In genomic region chr2:46913496-46913895, GRCm38 (mm10) we compare ENCODE assay signal across 27 mouse cellular contexts.
A peak's percentile ranks its signal among the peaks of the same experiment; 100 is the strongest.
DNase-seq lines count a peak whose midpoint lies in the region; ATAC-seq and TF ChIP-seq lines count a peak whose summit lies in the region.
"Had no signal": no experiment of that assay in that cellular context is flagged by ENCODE, and none has a peak within 500 bp of the region (broad histone marks: within the 10 kb centered on the region; RNA-seq: fewer than 3 reads in every experiment).

No protein-coding gene starts in this region.

- no peaks in the 10 kb centered on the region for H3K9me3 ChIP-seq in lung, embryonic 14.5 days (ENCODE audit: low read depth, low read length)
- H3K9me3 ChIP-seq in neural tube, embryonic 11.5 days (ENCODE audit: control insufficient read depth, low read length) = no peaks in the 10 kb centered on the region
- no peaks in the 10 kb centered on the region for H3K9me3 ChIP-seq in neural tube, embryonic 15.5 days (replicated peaks)
- H3K9me3 ChIP-seq: embryonic facial prominence, embryonic 12.5 days; forebrain, embryonic 13.5 days; heart, embryonic 15.5 days; liver, embryonic 13.5 days had no signal

- no peak overlapping the region for H3K4me3 ChIP-seq in lung, embryonic 14.5 days (ENCODE audit: low read depth, low read length)
- no peak overlapping the region for H3K4me3 ChIP-seq in neural tube, embryonic 11.5 days (ENCODE audit: low read depth, low read length)
- H3K4me3 ChIP-seq in neural tube, embryonic 15.5 days (replicated peaks) = no peak overlapping the region
- H3K4me3 ChIP-seq: embryonic facial prominence, embryonic 12.5 days; erythroblast, embryonic 14.5 days; forebrain, embryonic 13.5 days; heart, embryonic 15.5 days; left cerebral cortex, adult 2 months; liver, embryonic 13.5 days had no signal

- TF ChIP-seq CTCF in lung, embryonic 14.5 days (IDR thresholded peaks at IDR 0.05; ENCODE audit: low read depth) = no peak

- no peaks in the 10 kb centered on the region for H3K4me1 ChIP-seq in lung, embryonic 14.5 days (ENCODE audit: insufficient read depth)
- H3K4me1 ChIP-seq in neural tube, embryonic 11.5 days (ENCODE audit: control insufficient read depth, insufficient read depth, low read length) = no peaks in the 10 kb centered on the region
- H3K4me1 ChIP-seq in neural tube, embryonic 15.5 days = no peaks in the 10 kb centered on the region
- H3K4me1 ChIP-seq: embryonic facial prominence, embryonic 12.5 days; forebrain, embryonic 13.5 days; heart, embryonic 15.5 days; liver, embryonic 13.5 days had no signal

- ATAC-seq in lung, embryonic 14.5 days (ENCODE audit: insufficient read depth) = no peak
- peak; percentile 57; the same call in 1 of the 2 replicates for ATAC-seq in neural tube, embryonic 11.5 days (ENCODE audit: insufficient read depth, low FRiP score, low TSS enrichment)
- ATAC-seq in neural tube, embryonic 15.5 days (ENCODE audit: low FRiP score) = no peak
- ATAC-seq: CD4-positive, CD25-positive, alpha-beta regulatory T cell, adult 4 months; forebrain, embryonic 13.5 days; inflammation-experienced regulatory T-cells, adult 6 months had no signal

- peak; percentile 0 for DNase-seq in embryo, embryonic 11.5 days (ENCODE audit: low read depth, low spot score)
- no peak for DNase-seq in embryo, embryonic 10.5 days (ENCODE audit: low spot score)
- peak; percentile 11 for DNase-seq in lung, embryonic 14.5 days
- no peak for DNase-seq in lung, postnatal 10 days
- peak; percentile 19 for DNase-seq in neural tube, embryonic 11.5 days (ENCODE audit: low spot score)
- peak; percentile 22 for DNase-seq in retina, embryonic 14.5 days (ENCODE audit: low spot score)
- no peak for DNase-seq in T-cell, adult 2 months (ENCODE audit: low spot score)
- DNase-seq: adrenal gland, postnatal 25 days; cerebellum, adult 11 months; heart, postnatal 36 days; kidney, adult 18-20 months; kidney, postnatal 10 days; liver, embryonic 13.5 days; lung, adult 2 months; right cerebral cortex, postnatal 14 days; thymus, adult 2 months; thymus, postnatal 4 days had no signal

- no peaks in the 10 kb centered on the region for H3K27me3 ChIP-seq in lung, embryonic 14.5 days (ENCODE audit: insufficient read depth, low read length)
- H3K27me3 ChIP-seq in neural tube, embryonic 11.5 days (ENCODE audit: control insufficient read depth, insufficient read depth, low read length) = no peaks in the 10 kb centered on the region
- H3K27me3 ChIP-seq in neural tube, embryonic 15.5 days (replicated peaks) = no peaks in the 10 kb centered on the region
- H3K27me3 ChIP-seq: embryonic facial prominence, embryonic 12.5 days; forebrain, embryonic 13.5 days; heart, embryonic 15.5 days; liver, embryonic 13.5 days had no signal

- H3K36me3 ChIP-seq in lung, embryonic 14.5 days (ENCODE audit: insufficient read depth) = no peaks in the 10 kb centered on the region
- no peaks in the 10 kb centered on the region for H3K36me3 ChIP-seq in neural tube, embryonic 11.5 days (ENCODE audit: control insufficient read depth, insufficient read depth, low read length)
- H3K36me3 ChIP-seq in neural tube, embryonic 15.5 days = no peaks in the 10 kb centered on the region
- H3K36me3 ChIP-seq: embryonic facial prominence, embryonic 12.5 days; heart, embryonic 15.5 days; liver, embryonic 13.5 days had no signal

- no peak overlapping the region for H3K27ac ChIP-seq in lung, embryonic 14.5 days (ENCODE audit: low read depth)
- no peak overlapping the region for H3K27ac ChIP-seq in neural tube, embryonic 11.5 days (ENCODE audit: low read depth, low read length)
- H3K27ac ChIP-seq in neural tube, embryonic 15.5 days (replicated peaks) = no peak overlapping the region
- H3K27ac ChIP-seq: embryonic facial prominence, embryonic 12.5 days; forebrain, embryonic 13.5 days; heart, embryonic 15.5 days; left cerebral cortex, adult 2 months; liver, embryonic 13.5 days; macrophage; stomach, postnatal 0 days had no signal

- H3K4me2 ChIP-seq in lung, embryonic 14.5 days = no peak overlapping the region
- H3K4me2 ChIP-seq in neural tube, embryonic 11.5 days (ENCODE audit: low read depth) = no peak overlapping the region
- H3K4me2 ChIP-seq in neural tube, embryonic 15.5 days = no peak overlapping the region
- H3K4me2 ChIP-seq: embryonic facial prominence, embryonic 12.5 days; forebrain, embryonic 13.5 days; heart, embryonic 15.5 days; liver, embryonic 13.5 days had no signal

- no peak overlapping the region for H3K9ac ChIP-seq in lung, embryonic 14.5 days
- H3K9ac ChIP-seq in neural tube, embryonic 11.5 days (ENCODE audit: low read length) = no peak overlapping the region
- H3K9ac ChIP-seq in neural tube, embryonic 15.5 days (replicated peaks) = no peak overlapping the region
- H3K9ac ChIP-seq: embryonic facial prominence, embryonic 12.5 days; forebrain, embryonic 13.5 days; heart, embryonic 15.5 days; liver, embryonic 13.5 days had no signal

Comparison
In these comparisons a context has a peak if more than half of its experiments do, and no peak if none do; other contexts are left out.
1. DNase-seq: peak in embryo, embryonic 11.5 days (single experiment), lung, embryonic 14.5 days (single experiment), neural tube, embryonic 11.5 days (single experiment) and retina, embryonic 14.5 days (single experiment); none in embryo, embryonic 10.5 days (single experiment), lung, postnatal 10 days (single experiment) and T-cell, adult 2 months (single experiment).